Mouse (Mus musculus) cerebellum, adult 11-12 months (tissue): Measurements from ENCODE around the gene Ext2.

Source experiments
- DNase-seq: peaks from one replicate; pipeline ENCODE4 v3.0.0; 2022

Ext2 gene

DNA sequence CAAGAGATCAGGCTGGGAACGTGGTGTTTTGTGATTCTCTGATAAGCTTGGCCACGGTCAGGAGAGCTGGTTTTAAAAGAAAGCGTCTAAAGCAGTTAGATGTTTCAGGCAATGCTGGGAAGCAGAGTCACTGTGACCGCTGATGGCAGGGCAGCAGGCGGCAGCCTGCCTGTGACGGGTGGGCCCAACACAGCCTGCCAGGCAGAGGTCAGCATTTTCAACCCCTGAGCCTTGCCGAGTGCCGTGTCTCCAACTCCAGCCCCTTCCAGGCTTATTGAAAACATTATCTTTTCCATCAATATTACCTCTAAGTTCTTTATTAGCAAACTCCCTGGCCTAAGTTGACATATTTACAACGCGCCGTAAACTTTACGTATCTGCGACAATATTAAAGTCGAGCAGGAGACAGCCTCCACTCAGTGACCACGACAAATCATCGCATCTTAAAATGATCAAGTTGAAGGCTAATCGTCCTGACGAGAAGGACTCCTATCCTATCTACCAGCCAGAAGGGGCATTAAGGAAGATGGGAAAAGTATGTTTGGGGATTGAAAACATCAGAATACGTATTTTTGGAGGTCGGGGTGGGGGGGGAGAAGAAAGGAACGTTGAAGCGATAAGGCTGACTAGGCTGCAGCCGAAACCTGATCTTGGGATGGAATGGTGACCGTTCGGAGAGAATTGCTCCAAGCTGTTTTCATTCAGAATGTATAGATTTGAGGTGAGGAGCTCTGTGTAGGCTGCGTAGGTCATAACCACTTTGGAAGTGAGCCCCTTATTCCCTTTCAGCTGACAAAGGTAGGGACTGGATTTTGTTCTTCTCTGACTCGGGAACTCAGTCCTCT lies 206.3 kb downstream of the Ext2 start:
- no peak for DNase-seq

GRCm38 (mm10) chr2:93613020-93613419 lies 209.3 kb downstream of the Ext2 start:
- DNase-seq = no peak
